Mouse (Mus musculus) left cerebral cortex, postnatal 25 days (tissue): ENCODE data around the gene Ralgps2. TPM values are rescaled to one million over a fixed set of nuclear protein-coding genes. Genes with fewer than 3 reads are reported as not detected.

Experiments used
- DNase-seq, 2 experiments: peaks; one replicate each; pipeline ENCODE4 v3.0.0; 2022; ENCODE audit warnings: low spot score in 2 of 2, mixed read lengths in 1 of 2
- intact Hi-C: fragments of 180-260 bp; cut with DNase I; formaldehyde crosslinking; loops from one replicate; pipeline ENCODE4 v1.15.1; 2025
- total RNA-seq, 2 experiments: library from RNA; stranded (reverse); gene quantifications; 2 replicates each; pipeline ENCODE4 v1.2.3; 2021

The Ralgps2 gene
- total RNA-seq, 2 experiments from 2014 or later: 38.4 to 46.2 TPM

GRCm38 (mm10) chr1:156781076-156781741 lies 158.2 kb downstream of the Ralgps2 start:
- intact Hi-C loops: no loop called here

GRCm38 (mm10) chr1:156780234-156781005 lies 159.0 kb downstream of the Ralgps2 start:
- DNase-seq: no peak
- intact Hi-C loops: no loop called here

More at GRCm38 (mm10) chr1:156781076-156781741, 158.2 kb downstream of the Ralgps2 start:
- DNase-seq: peak in 1 of 2 experiments; percentile 7

GRCm38 (mm10) chr1:156779595-156779994 lies 159.8 kb downstream of the Ralgps2 start:
- intact Hi-C loops: no loop called here
- no peak for DNase-seq

GRCm38 (mm10) chr1:156778977-156779376 lies 160.4 kb downstream of the Ralgps2 start:
- DNase-seq: no peak
- intact Hi-C loops: no loop called here

GRCm38 (mm10) chr1:156777896-156778295 lies 161.5 kb downstream of the Ralgps2 start:
- no peak for DNase-seq
- intact Hi-C loops: no loop called here

GRCm38 (mm10) chr1:156775983-156776382 lies 163.4 kb downstream of the Ralgps2 start:
- DNase-seq: no peak
- intact Hi-C loops: no loop called here

- intact Hi-C loops: no loop called here
- no peak for DNase-seq
Observed at GRCm38 (mm10) chr1:156775190-156775589, 164.2 kb downstream of the Ralgps2 start.

- DNase-seq: no peak
- intact Hi-C loops: no loop called here
Observed at GRCm38 (mm10) chr1:156770845-156771244, 168.6 kb downstream of the Ralgps2 start.

GRCm38 (mm10) chr1:156769621-156770297 lies 169.7 kb downstream of the Ralgps2 start:
- DNase-seq: no peak
- intact Hi-C loops: loop anchor here (5.0 kb wide), 2 partner anchors 93 to 398 kb away; no protein-coding TSS in a partner anchor

GRCm38 (mm10) chr1:156769163-156769562 lies 170.3 kb downstream of the Ralgps2 start:
- DNase-seq: no peak
- intact Hi-C loops: loop anchor here (5.0 kb wide), 2 partner anchors 93 to 398 kb away; no protein-coding TSS in a partner anchor

GRCm38 (mm10) chr1:156765311-156765710 lies 174.1 kb downstream of the Ralgps2 start:
- intact Hi-C loops: loop anchor here (5.0 kb wide), 2 partner anchors 97 to 402 kb away; no protein-coding TSS in a partner anchor
- peak; percentile 37 to 92 for DNase-seq

- intact Hi-C loops: no loop called here
- no peak for DNase-seq
Observed at GRCm38 (mm10) chr1:156764584-156764983, 174.8 kb downstream of the Ralgps2 start.

GRCm38 (mm10) chr1:156763280-156763679 lies 176.1 kb downstream of the Ralgps2 start:
- no peak for DNase-seq
- intact Hi-C loops: no loop called here

GRCm38 (mm10) chr1:156761430-156761801 lies 178.0 kb downstream of the Ralgps2 start:
- intact Hi-C loops: no loop called here
- DNase-seq: no peak

- intact Hi-C loops: no loop called here
- DNase-seq: no peak
Observed at GRCm38 (mm10) chr1:156760549-156761429, 178.6 kb downstream of the Ralgps2 start.

GRCm38 (mm10) chr1:156758326-156758725 lies 181.1 kb downstream of the Ralgps2 start:
- DNase-seq: no peak
- intact Hi-C loops: no loop called here

- DNase-seq: peak in 1 of 2 experiments; percentile 16
- intact Hi-C loops: no loop called here
Observed at GRCm38 (mm10) chr1:156754608-156755413, 184.6 kb downstream of the Ralgps2 start.
